Mouse (Mus musculus) large intestine, adult 2 months (tissue): ENCODE measurements around the gene Tgfbr3. TPM values are rescaled to one million over a fixed set of nuclear protein-coding genes. Genes with fewer than 3 reads are reported as not detected.

Source experiments
- DNase-seq: peaks from one replicate; pipeline ENCODE4 v3.0.0-alpha.2; 2012; ENCODE audit warnings: low read depth, low spot score
- WGBS: fragments of 180-500 bp; shearing (Covaris S2); methylation state at CpG from one replicate; pipeline ENCODE4 v1.1.7; 2018; 5-methylcytosine and 5-hydroxymethylcytosine counted together
- polyA plus RNA-seq: library from polyadenylated mRNA; depleted of rRNA; stranded (reverse); fragments of >200 nt; gene quantifications from 2 replicates; pipeline ENCODE4 v1.2.3, GENCODE M21; 2012

The Tgfbr3 gene
- polyA plus RNA-seq, 1 experiment, result 4.7 TPM

- no peak for DNase-seq
- 48% methylated on average over 10 of the region's 10 CpGs for WGBS
These were observed 5.4 kb downstream of the Tgfbr3 start for GRCm38 (mm10) chr5:107283935-107284524.

GRCm38 (mm10) chr5:107282561-107283307, 6.7 kb downstream of the Tgfbr3 start:
- DNase-seq, result no peak
- WGBS, result 76% methylated on average over 9 of the region's 9 CpGs

- WGBS, result 68% methylated on average over 4 of the region's 4 CpGs
- no peak for DNase-seq
These were observed 10.2 kb downstream of the Tgfbr3 start for GRCm38 (mm10) chr5:107279263-107279662.

GRCm38 (mm10) chr5:107276186-107276585, 13.2 kb downstream of the Tgfbr3 start:
- no peak for DNase-seq
- WGBS, result 64% methylated on average over 3 of the region's 3 CpGs

GRCm38 (mm10) chr5:107272252-107273028, 17.0 kb downstream of the Tgfbr3 start:
- WGBS, result 22% methylated on average over 11 of the region's 11 CpGs
- no peak for DNase-seq

GRCm38 (mm10) chr5:107269006-107269328, 20.5 kb downstream of the Tgfbr3 start:
- no peak for DNase-seq
- WGBS, result 60% methylated on average over 6 of the region's 6 CpGs

GRCm38 (mm10) chr5:107268121-107269005, 21.1 kb downstream of the Tgfbr3 start:
- 55% methylated on average over 16 of the region's 16 CpGs for WGBS
- DNase-seq, result no peak

- no peak for DNase-seq
- 65% methylated on average over 3 of the region's 3 CpGs for WGBS
These were observed 22.9 kb downstream of the Tgfbr3 start for GRCm38 (mm10) chr5:107266566-107266965.

GRCm38 (mm10) chr5:107264426-107265360, 24.7 kb downstream of the Tgfbr3 start:
- no peak for DNase-seq
- WGBS, result 87% methylated on average over 16 of the region's 16 CpGs

GRCm38 (mm10) chr5:107263836-107264235, 25.6 kb downstream of the Tgfbr3 start:
- DNase-seq, result no peak
- WGBS, result 86% methylated on average over 3 of the region's 3 CpGs

- 81% methylated on average over 6 of the region's 6 CpGs for WGBS
- no peak for DNase-seq
These were observed 27.5 kb downstream of the Tgfbr3 start for GRCm38 (mm10) chr5:107261930-107262329.

- 66% methylated on average over 10 of the region's 10 CpGs for WGBS
- DNase-seq, result no peak
These were observed 28.5 kb downstream of the Tgfbr3 start for GRCm38 (mm10) chr5:107260708-107261495.

- 61% methylated on average over 4 of the region's 4 CpGs for WGBS
- no peak for DNase-seq
These were observed 29.9 kb downstream of the Tgfbr3 start for GRCm38 (mm10) chr5:107259487-107260040.

GRCm38 (mm10) chr5:107253395-107253794, 36.0 kb downstream of the Tgfbr3 start:
- DNase-seq, result no peak
- WGBS, result 82% methylated on average over 3 of the region's 3 CpGs

GRCm38 (mm10) chr5:107252435-107252834, 37.0 kb downstream of the Tgfbr3 start:
- DNase-seq, result no peak
- WGBS, result 87% methylated on average over 1 of the region's 1 CpGs

GRCm38 (mm10) chr5:107251751-107252305, 37.6 kb downstream of the Tgfbr3 start:
- DNase-seq, result no peak
- WGBS, result 20% methylated on average over 3 of the region's 3 CpGs

GRCm38 (mm10) chr5:107250548-107251272, 38.7 kb downstream of the Tgfbr3 start:
- WGBS, result 52% methylated on average over 19 of the region's 19 CpGs
- no peak for DNase-seq
